Comparison of ENCODE assay signal across 12 mouse cellular contexts in the genomic region with DNA sequence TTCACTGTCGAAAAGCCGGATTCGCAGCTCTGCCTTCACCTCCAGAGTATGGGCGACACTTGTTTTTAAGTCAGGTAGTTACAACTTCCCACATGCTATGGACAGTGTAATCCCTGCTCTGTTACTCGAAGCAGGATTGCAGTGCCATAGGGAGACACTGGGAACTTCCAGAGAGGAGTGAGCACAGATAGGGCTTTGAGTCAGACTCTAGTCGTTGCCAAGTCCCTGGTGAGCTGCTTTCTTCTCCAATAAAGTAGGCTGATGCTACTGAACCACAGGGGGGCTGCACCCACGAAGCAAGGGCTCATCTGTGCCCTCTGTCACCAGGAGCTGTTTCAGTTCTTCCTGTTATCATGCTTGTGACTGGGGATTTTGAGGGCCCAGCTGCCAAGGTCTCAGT.
"Had no signal": no experiment of that assay in that cellular context is flagged by ENCODE, and none has a peak within 500 bp of the region (broad histone marks: within the 10 kb centered on the region; RNA-seq: fewer than 3 reads in every experiment).

No protein-coding gene starts in this region.

- DNase-seq: kidney, adult 18-20 months; kidney, adult 9 months; kidney, postnatal 14 days; layer of hippocampus, postnatal 36 days; left cerebral cortex, postnatal 4 days; liver, postnatal 0 days; lung, embryonic 14.5 days; lung, postnatal 36 days; midbrain, embryonic 14.5 days; thymus, adult 18-20 months; thymus, postnatal 36 days had no signal

- ATAC-seq: liver, postnatal 0 days; lung, postnatal 0 days had no signal
